Mouse (Mus musculus) cortical plate, adult 2 months (tissue): ENCODE data around the gene Abcb8.

Experiments
- CTCF ChIP-seq: fragments of 200-500 bp; IDR thresholded peaks from 2 replicates; pipeline ENCODE4 v1.5.1; 2011; ENCODE audit warnings: mild to moderate bottlenecking, control low read depth, low read length; ENCODE audit not compliant: insufficient read depth; ENCODE audit errors: extremely low read depth
- POLR2A ChIP-seq: fragments of 200-500 bp; IDR thresholded peaks from 2 replicates; pipeline ENCODE4 v1.6.1; 2011; ENCODE audit warnings: mild to moderate bottlenecking, low read length, control low read depth; ENCODE audit not compliant: insufficient read depth; ENCODE audit errors: extremely low read depth

GRCm38 (mm10) chr5:24374666-24375328 lies 18.7 kb upstream of the Abcb8 start:
- no peak for TF ChIP-seq POLR2A
- TF ChIP-seq CTCF = no peak
